Comparison of ENCODE assay signal across 21 mouse cellular contexts in the genomic region with DNA sequence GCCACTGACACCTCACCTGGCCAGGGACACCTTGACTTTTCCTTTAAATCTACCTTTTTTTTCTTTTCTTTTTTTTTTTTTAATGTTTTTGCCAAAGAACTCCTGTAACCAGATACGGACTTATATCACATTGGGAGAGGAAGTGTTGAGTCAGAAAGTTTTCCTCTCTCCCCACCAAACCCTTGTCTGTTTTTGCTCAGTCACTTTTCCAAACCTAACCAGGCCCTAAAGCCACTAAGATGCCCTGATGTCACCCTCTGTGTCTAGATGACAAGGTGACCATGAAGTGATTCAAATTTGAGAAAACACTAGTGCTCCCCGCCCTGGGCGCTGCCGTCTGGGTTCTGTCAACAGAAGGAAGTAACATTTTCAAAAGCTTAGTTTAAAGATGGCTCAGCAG. TPM values are rescaled to one million over a fixed set of nuclear protein-coding genes. Genes with fewer than 3 reads are reported as not detected.
DNase-seq lines count a peak whose midpoint lies in the region; ATAC-seq and TF ChIP-seq lines count a peak whose summit lies in the region.
"Had no signal": no experiment of that assay in that cellular context is flagged by ENCODE, and none has a peak within 500 bp of the region (broad histone marks: within the 10 kb centered on the region; RNA-seq: fewer than 3 reads in every experiment).

No protein-coding gene starts in this region.

- no peak overlapping the region for H3K27ac ChIP-seq in heart, adult 2 months

- no peak overlapping the region for H3K9ac ChIP-seq in heart, adult 2 months (ENCODE audit: low read depth, low read length)

- 64% methylated on average over 4 of the region's 4 CpGs for WGBS in heart, adult 2 months

- TF ChIP-seq EP300 in heart, adult 2 months (IDR thresholded peaks at IDR 0.05; ENCODE audit: insufficient read depth, low read depth, low read length): no peak

- 0 out of 2 replicates have a peak, but pooled peaks have one; percentile 22 for ATAC-seq in common myeloid progenitor, adult 5-6 weeks (replicated peaks; ENCODE audit: low read depth, poor library complexity, severe bottlenecking)
- ATAC-seq in granulocyte monocyte progenitor cell, adult 5-6 weeks (replicated peaks; ENCODE audit: poor library complexity, severe bottlenecking): peak; percentile 14; the same call in 1 of the 2 replicates
- ATAC-seq: activated CD4-positive, CD25-positive, alpha-beta regulatory T cell, adult 4 months; CD4-positive, CD25-positive, alpha-beta regulatory T cell, adult 4 months; Patski had no signal

- H3K4me1 ChIP-seq in heart, adult 2 months (ENCODE audit: control insufficient read depth, insufficient read depth, low read length): no peaks in the 10 kb centered on the region

- intact Hi-C loops in heart, postnatal 14 days (cut with DNase I): no loop called here
- intact Hi-C loops in heart, adult 2 months (cut with DNase I): no loop called here

- peak; percentile 91 for DNase-seq in 416B (ENCODE audit: low read depth)
- DNase-seq in heart, postnatal 14 days: no peak
- DNase-seq in adrenal gland, postnatal 14 days: no peak
- DNase-seq in heart, adult 2 months: no peak
- DNase-seq: adrenal gland, adult 2 months; adrenal gland, adult 8-10 months; adrenal gland, postnatal 10 days; adrenal gland, postnatal 25 days; adrenal gland, postnatal 36 days; B cell, adult 2 months; cerebellum, adult 11 months; cerebellum, adult 11-12 months; cerebellum, adult 18-20 months; cerebellum, adult 2 months; cerebellum, adult 8-10 months had no signal

- no peaks in the 10 kb centered on the region for H3K36me3 ChIP-seq in heart, adult 2 months (ENCODE audit: control insufficient read depth, insufficient read depth, low read length)
- H3K36me3 ChIP-seq: G1E had no signal

- no peak overlapping the region for H3K4me3 ChIP-seq in heart, adult 2 months

- H3K27me3 ChIP-seq in heart, adult 2 months (ENCODE audit: control insufficient read depth, insufficient read depth, low read length): no peaks in the 10 kb centered on the region
- H3K27me3 ChIP-seq: Patski had no signal

- no peak for TF ChIP-seq POLR2A in heart, adult 2 months (IDR thresholded peaks at IDR 0.05; ENCODE audit: insufficient read depth, low read depth, low read length)

- no peak for TF ChIP-seq CTCF in heart, adult 2 months (IDR thresholded peaks at IDR 0.05)

- H3K79me2 ChIP-seq in heart, adult 2 months (replicated peaks; ENCODE audit: control insufficient read depth, insufficient read depth, low read length): no peaks in the 10 kb centered on the region

RNA-seq across cellular contexts. Expression of gene Fbxl14, which starts 20.4 kb away (rescaled TPM):
- total RNA-seq in common myeloid progenitor, adult 5-6 weeks (2017): 39.2 and 48.1 TPM in 2 replicates
- total RNA-seq in granulocyte monocyte progenitor cell, adult 5-6 weeks (2014; fragmentation: Nextera tagmentation): 29.0 and 34.6 TPM in 2 replicates
- total RNA-seq in granulocyte monocyte progenitor cell, adult 5-6 weeks (2017): 43.6 and 43.7 TPM in 2 replicates
- 10 to 100 TPM; 15.4 to 16.5 TPM for total RNA-seq in heart, postnatal 14 days (2021)
- total RNA-seq in adrenal gland, postnatal 14 days (2021): 27.4 and 33.5 TPM in 2 replicates
- 10 to 100 TPM; 16.0 to 16.6 TPM for total RNA-seq in heart, adult 2 months (2021)
- polyA plus RNA-seq in heart, adult 2 months (2012; rRNA removed): 19.7 and 20.3 TPM in 2 replicates

RNA-seq across cellular contexts. Expression of gene Adipor2, which starts 41.5 kb away (rescaled TPM):
- 93.7 and 111 TPM in 2 replicates for total RNA-seq in common myeloid progenitor, adult 5-6 weeks (2017)
- 58.4 and 62.3 TPM in 2 replicates for total RNA-seq in granulocyte monocyte progenitor cell, adult 5-6 weeks (2014; fragmentation: Nextera tagmentation)
- 75.4 and 85.1 TPM in 2 replicates for total RNA-seq in granulocyte monocyte progenitor cell, adult 5-6 weeks (2017)
- total RNA-seq in heart, postnatal 14 days (2021): 10 to 100 TPM; 54.8 to 64.1 TPM
- 158 and 194 TPM in 2 replicates for total RNA-seq in adrenal gland, postnatal 14 days (2021)
- total RNA-seq in heart, adult 2 months (2021): 10 to 100 TPM; 62.7 to 63.6 TPM
- polyA plus RNA-seq in heart, adult 2 months (2012; rRNA removed): 57.0 and 72.2 TPM in 2 replicates
